Mouse (Mus musculus): ENCODE results near the gene Myef2.
"Not testable (repeated sequence)": the region's sequence is repeated elsewhere in the genome, so short reads cannot be mapped to it uniquely, and the experiment has no call there.

The Myef2 gene

DNA sequence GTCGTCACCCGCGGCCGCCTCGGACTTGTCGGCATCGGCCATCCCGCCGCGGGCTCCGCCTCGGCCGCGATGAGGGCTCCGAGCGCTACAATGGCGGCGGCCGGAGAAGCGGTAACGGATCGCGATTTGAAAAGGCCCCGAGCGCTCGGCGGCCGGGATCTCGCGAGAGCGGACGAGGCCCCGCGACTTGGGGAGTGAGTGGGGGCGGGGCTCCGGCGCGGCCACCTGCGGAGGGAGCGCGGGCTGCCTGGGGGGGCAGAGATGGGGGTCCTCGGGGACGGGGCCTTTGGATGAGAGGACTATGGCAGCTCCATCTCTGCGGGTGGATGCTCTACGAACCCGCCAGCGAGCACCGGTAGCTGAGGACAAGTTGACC, at the start of gene Myef2:
Gene Myef2, minus strand, starts transcription at position 185 of the 376 bp plus-strand sequence.
- in situ Hi-C loops (cut with MboI; ENCODE audit: unreplicated experiment in 2 of 2), result loop anchor here (25.0 kb wide), 1 partner anchor 361 kb away; no protein-coding TSS in a partner anchor

GRCm38 (mm10) chr2:125162012-125162470, 38.6 kb upstream of the Myef2 start:
- in situ Hi-C loops (cut with MboI; ENCODE audit: unreplicated experiment in 2 of 2), result no loop called here

DNA sequence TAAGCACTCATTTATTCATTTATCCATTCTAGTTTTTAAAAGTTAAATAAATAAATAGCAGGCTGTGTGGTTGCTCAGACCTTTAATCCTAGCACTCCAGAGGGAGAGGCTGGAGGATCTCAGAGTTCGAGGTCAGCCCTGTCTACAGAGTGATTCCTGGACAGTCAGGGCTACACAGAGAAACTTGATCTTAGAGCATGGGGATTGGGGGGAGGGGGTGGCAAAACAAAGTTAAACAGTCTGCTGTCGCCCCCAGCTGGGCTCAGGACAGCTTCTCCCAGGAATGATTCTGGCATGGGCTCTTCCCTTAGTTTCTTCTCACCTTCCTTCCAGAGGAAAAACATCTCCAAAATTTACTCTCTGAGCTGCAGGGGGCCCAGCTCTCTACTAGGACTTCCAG, 32.0 kb upstream of the Myef2 start:
- in situ Hi-C loops (cut with MboI; ENCODE audit: unreplicated experiment in 2 of 2), result no loop called here

- in situ Hi-C loops (cut with MboI; ENCODE audit: unreplicated experiment in 2 of 2), result no loop called here
Observed at GRCm38 (mm10) chr2:125154294-125154693, 30.8 kb upstream of the Myef2 start.

DNA sequence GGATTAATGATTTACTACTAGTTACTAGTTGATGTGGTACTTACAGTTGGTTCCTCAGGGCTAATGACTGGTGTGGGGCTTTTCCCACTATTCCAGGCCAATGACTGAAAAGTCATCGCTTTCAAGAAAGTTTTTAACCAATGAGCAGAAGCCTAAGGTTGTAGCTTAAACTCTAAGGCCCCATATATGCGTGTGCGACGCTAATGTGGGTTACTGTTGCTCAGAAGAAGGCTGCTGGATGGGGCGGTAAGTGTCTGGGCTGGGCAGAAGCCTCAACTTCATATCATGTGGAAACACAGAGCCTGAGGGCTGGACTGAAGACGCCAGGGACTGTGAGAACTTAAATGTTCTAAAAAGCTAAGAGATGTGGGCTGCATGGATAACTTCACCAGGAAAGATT, 28.9 kb upstream of the Myef2 start, which contains the start of gene Slc12a1:
Gene Slc12a1, plus strand, starts transcription at position 118 of the 400 bp plus-strand sequence.
- in situ Hi-C loops (cut with MboI; ENCODE audit: unreplicated experiment in 2 of 2), result no loop called here

DNA sequence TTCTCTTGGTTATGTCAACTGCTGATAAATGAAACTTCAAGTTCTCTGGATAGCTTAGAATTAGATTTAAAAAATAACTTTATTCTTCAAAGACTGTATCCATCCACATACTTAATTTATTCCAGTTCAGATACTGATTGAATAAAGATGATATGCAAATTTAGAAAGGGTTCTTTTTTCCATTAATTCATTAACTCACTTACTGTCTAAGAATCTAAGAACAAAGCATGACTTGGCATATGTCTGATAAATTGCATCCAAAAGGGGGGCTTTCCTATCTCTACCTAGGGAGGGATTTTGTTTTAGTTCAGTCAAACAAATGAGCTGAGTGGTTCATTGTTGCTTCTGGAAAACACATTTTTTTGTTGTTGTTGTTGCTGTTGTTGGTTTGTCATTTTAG, 18.9 kb upstream of the Myef2 start:
- in situ Hi-C loops (cut with MboI; ENCODE audit: unreplicated experiment in 2 of 2), result no loop called here

- in situ Hi-C loops (cut with MboI; ENCODE audit: unreplicated experiment in 2 of 2), result no loop called here
Observed at GRCm38 (mm10) chr2:125136846-125137245, 13.4 kb upstream of the Myef2 start.

- in situ Hi-C loops (cut with MboI; ENCODE audit: unreplicated experiment in 2 of 2), result no loop called here
Observed at GRCm38 (mm10) chr2:125135903-125136811, 12.7 kb upstream of the Myef2 start, which contains the start of gene Ctxn2. TSS of gene Ctxn2 (plus strand) at chr2:125136692.

DNA sequence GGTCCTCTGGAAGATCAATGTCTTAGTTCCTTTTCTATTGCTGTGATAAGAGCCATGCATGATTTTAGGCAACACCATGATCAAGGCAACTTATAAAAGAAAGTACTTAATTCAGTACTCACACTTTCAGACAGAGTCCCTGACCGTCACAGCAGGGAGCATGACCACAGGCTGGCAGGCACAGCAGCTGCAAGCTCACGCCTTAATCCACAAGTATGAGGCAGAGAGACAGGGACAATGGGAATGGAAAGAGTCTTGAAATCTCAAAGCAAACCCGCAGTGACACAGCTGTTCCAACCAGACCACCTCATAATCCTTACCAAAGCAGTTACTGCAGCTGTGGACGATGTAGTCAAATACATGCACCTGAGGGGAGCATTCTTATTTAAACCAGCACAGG, 10.7 kb upstream of the Myef2 start:
- in situ Hi-C loops (cut with MboI; ENCODE audit: unreplicated experiment in 2 of 2), result no loop called here

GRCm38 (mm10) chr2:125126792-125127191, 3.3 kb upstream of the Myef2 start:
- in situ Hi-C loops (cut with MboI; ENCODE audit: unreplicated experiment in 2 of 2), result no loop called here

DNA sequence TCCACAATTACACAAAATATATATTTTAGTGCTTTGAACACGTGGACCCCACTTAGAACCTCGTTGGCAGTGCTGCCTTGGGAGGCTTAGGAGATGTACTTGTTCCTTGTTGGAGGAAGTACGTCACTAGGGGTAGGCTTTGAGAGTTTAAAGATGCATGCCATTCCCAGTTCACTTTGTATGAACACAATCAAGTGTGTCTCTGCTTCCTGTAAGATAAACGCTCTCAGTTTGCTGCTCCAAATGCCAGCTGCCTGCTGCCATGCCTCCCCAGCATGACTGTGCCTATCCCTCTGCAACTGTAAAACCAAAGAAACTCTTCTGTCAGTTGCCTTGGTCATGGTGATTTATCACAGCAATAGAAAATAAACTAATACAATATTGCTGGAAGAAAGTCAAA, 2.4 kb upstream of the Myef2 start:
- in situ Hi-C loops (cut with MboI; ENCODE audit: unreplicated experiment in 2 of 2), result no loop called here

DNA sequence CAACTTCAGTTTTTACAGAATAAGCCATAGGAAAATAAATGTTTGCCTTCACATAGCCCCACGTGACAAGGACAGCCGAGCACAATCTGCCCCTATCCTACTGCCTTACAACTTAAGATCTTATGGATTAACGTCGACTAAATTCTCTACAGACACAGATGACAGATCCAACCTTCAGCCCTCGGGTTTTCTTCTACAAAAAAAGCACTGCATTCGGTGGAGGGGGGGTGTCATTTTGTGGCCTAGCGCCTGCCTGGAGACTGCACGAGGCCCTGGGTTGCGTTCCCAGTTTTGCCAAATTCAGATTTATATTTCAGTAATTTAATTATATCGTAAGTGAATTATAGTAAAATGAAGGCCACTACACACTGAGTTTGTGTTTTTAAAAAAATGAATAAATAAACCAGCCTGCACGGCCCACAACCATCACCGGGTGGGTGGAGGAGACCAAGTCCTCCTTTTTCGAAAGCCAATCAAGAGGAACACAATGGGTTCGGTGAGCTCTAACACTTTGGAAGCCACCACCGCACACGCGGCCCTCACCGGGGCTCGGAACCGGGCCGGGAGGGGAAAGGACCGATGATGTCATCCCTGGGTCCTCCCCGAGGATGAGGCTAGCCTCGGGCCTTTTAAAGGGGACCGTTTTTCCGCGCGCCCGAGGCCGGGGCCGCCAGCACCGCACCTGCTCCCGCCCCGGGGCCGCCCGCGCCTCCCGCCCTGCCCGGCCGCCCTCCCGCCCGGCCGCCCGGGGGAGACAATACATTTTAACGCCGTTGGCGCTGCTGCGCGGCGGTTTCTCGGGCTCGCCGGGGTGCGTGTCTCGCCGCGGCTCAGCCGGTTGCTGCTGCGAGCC, 611 bp downstream of the Myef2 start:
- in situ Hi-C loops (cut with MboI; ENCODE audit: unreplicated experiment in 2 of 2), result loop anchor here (25.0 kb wide), 1 partner anchor 361 kb away; no protein-coding TSS in a partner anchor

DNA sequence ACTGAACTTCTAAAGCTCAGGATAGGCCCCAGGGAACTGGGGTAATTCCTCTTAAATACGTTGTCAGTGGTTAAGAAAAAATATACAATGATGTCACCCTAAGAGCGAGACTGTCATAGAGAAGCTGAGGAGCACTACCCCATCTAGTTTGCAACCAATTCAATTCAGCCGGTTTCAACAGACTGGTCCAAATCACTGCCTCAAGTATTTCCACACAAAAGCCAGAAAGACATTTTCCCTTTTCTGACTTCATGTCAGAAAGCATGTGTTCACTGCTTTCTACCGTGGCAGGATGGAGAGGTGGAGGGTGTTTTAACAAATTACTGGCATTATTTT, 1.2 kb downstream of the Myef2 start:
- in situ Hi-C loops (cut with MboI; ENCODE audit: unreplicated experiment in 2 of 2), result loop anchor here (25.0 kb wide), 1 partner anchor 360 kb away; no protein-coding TSS in a partner anchor

DNA sequence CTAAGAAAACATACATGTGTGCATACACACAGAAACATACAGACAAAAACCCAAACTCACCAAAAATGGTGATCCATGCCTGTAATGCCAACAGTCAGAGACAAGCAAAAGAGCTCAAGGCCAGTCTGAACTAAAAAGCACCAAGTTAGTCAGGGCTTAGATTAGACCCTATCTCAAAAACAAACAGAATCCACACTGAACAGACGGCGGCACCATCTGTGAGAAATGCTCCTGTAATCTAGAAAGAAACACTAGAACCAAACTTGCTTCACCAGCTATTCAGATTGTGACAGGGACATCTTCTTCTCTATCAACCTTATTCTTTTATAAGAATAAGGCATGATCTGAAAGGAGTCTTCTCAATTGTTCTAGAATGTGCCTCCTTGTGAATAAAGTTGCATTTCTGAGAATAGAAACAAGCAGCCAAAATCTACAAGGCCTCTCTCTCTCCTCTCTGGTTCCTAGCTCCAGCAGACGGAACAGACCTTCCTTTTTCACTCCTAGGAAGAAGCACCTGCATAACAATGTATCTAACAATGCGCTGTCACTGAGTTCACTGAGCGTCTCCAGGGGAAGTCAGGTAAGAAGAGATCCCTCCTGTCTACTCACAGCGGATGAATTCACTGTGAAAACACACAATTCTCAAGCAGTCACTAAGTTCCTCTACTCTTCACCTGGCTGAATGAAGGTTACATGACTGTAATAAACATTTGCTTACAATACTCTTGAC, 3.9 kb downstream of the Myef2 start:
- in situ Hi-C loops (cut with MboI; ENCODE audit: unreplicated experiment in 2 of 2), result loop anchor here (25.0 kb wide), 1 partner anchor 357 kb away; no protein-coding TSS in a partner anchor

DNA sequence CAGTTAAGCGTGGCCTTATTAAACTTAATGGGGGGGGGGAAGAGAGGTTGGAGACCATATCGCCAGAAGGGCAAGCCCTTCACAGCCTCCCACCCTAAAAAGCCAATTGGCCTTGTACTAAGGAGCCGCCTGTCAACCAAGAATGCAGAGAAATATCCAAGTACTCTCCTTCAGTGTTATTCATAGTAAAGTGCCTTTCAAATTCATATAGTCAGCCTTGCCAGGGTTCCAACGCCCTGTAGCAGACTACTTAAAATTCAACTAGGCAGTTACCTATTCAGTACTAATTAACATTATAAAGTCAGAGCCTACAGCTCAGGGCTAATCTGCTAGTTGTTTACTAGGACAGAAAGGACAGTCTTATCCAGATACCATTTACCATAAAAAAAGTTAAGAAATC, 16.9 kb downstream of the Myef2 start:
- in situ Hi-C loops (cut with MboI; ENCODE audit: unreplicated experiment in 2 of 2), result loop anchor here (25.0 kb wide), 1 partner anchor 344 kb away; no protein-coding TSS in a partner anchor

GRCm38 (mm10) chr2:125104491-125104890, 19.0 kb downstream of the Myef2 start:
- in situ Hi-C loops (cut with MboI; ENCODE audit: unreplicated experiment in 2 of 2), result loop anchor here (25.0 kb wide), 1 partner anchor 342 kb away; no protein-coding TSS in a partner anchor

- in situ Hi-C loops (cut with MboI; ENCODE audit: unreplicated experiment in 2 of 2), result not testable (repeated sequence)
Observed at GRCm38 (mm10) chr2:125092123-125092522, 31.3 kb downstream of the Myef2 start.

DNA sequence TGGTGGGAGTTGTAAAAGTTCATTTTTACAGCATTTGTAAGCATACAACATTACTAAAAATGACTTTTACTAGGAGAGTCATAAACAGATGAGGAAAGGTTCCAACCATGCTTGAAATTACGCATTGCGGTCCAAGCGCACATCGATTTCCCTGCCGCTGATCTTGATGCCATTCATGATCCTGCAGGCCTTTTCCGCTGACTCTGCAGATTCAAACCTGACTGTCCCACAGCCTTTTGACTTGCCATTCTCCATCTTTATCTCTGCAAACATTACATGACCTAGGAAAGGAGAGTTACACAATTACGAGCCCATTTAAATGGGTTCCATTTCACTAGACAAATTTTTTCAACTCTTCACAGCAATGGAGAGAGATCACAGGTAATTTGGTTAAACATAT, 34.7 kb downstream of the Myef2 start:
- in situ Hi-C loops (cut with MboI; ENCODE audit: unreplicated experiment in 2 of 2), result no loop called here

- in situ Hi-C loops (cut with MboI; ENCODE audit: unreplicated experiment in 2 of 2), result no loop called here
Observed at GRCm38 (mm10) chr2:125083879-125084278, 39.6 kb downstream of the Myef2 start.

GRCm38 (mm10) chr2:125073056-125073780, 50.2 kb downstream of the Myef2 start:
- in situ Hi-C loops (cut with MboI; ENCODE audit: unreplicated experiment in 2 of 2), result no loop called here

All from v-Abl transformed pro-B cells (cell line).